Mouse (Mus musculus) midbrain, embryonic 14.5 days (tissue): ENCODE results near the gene Ccna1. TPM values are rescaled to one million over a fixed set of nuclear protein-coding genes. Genes with fewer than 3 reads are reported as not detected.

Experiments
- ATAC-seq: fragments of 200-750 bp; cut with Nextera tagmentation; 2 replicates; pipeline ENCODE4 v1.8.0; 2017; ENCODE audit warnings: moderate number of reproducible peaks, moderate library complexity; ENCODE audit not compliant: low FRiP score, low TSS enrichment
- DNase-seq: peaks from one replicate; pipeline ENCODE4 v3.0.0-alpha.2; 2015
- H3K27ac ChIP-seq: fragments of 300-500 bp; sonication (generic); replicated peaks from 2 replicates; pipeline ENCODE4 v1.5.1; 2014; ENCODE audit warnings: mild to moderate bottlenecking, low read depth, low read length, moderate library complexity
- H3K27me3 ChIP-seq: fragments of 300-500 bp; sonication (generic); 2 replicates; pipeline ENCODE4 v1.6.1; 2014; ENCODE audit warnings: low read length, control low read depth, mixed read lengths; ENCODE audit not compliant: control insufficient read depth, insufficient read depth
- H3K36me3 ChIP-seq: fragments of 300-500 bp; sonication (generic); 2 replicates; pipeline ENCODE4 v1.6.1; 2014; ENCODE audit warnings: low read length, control low read depth; ENCODE audit not compliant: control insufficient read depth, insufficient read depth
- H3K4me1 ChIP-seq: fragments of 300-500 bp; sonication (generic); 2 replicates; pipeline ENCODE4 v1.6.1; 2014; ENCODE audit warnings: mild to moderate bottlenecking, antibody characterized with exemption, low read length, control low read depth; ENCODE audit not compliant: control insufficient read depth, insufficient read depth
- H3K4me2 ChIP-seq: fragments of 300-500 bp; sonication (generic); 2 replicates; pipeline ENCODE4 v1.6.1; 2014; ENCODE audit warnings: mild to moderate bottlenecking, low read length, moderate library complexity
- H3K4me3 ChIP-seq: fragments of 300-500 bp; sonication (generic); replicated peaks from 2 replicates; pipeline ENCODE4 v1.5.1; 2014; ENCODE audit warnings: low read depth, low read length
- H3K9ac ChIP-seq: fragments of 300-500 bp; sonication (generic); replicated peaks from 2 replicates; pipeline ENCODE4 v1.6.1; 2014; ENCODE audit warnings: mild to moderate bottlenecking, low read length, moderate library complexity
- H3K9me3 ChIP-seq: fragments of 300-500 bp; sonication (generic); 2 replicates; pipeline ENCODE4 v1.6.1; 2016; ENCODE audit warnings: low read length, control low read depth, mixed read lengths; ENCODE audit not compliant: control insufficient read depth
- WGBS: fragments of 180-500 bp; shearing (Covaris S2); extraction: QIAGEN DNeasy Blood & Tissue Kit; methylation state at CpG from one replicate; pipeline ENCODE4 v1.1.7; 2014; 5-methylcytosine and 5-hydroxymethylcytosine counted together
- polyA plus RNA-seq: library from polyadenylated mRNA; unstranded; fragments of >200 nt; fragmentation: Nextera tagmentation; extraction: Ambion mirVana; gene quantifications from 2 replicates; pipeline ENCODE4 v1.2.1, GENCODE M21; 2014

Ccna1 gene
- polyA plus RNA-seq, 1 experiment from 2014 or later: 2.2 TPM

DNA sequence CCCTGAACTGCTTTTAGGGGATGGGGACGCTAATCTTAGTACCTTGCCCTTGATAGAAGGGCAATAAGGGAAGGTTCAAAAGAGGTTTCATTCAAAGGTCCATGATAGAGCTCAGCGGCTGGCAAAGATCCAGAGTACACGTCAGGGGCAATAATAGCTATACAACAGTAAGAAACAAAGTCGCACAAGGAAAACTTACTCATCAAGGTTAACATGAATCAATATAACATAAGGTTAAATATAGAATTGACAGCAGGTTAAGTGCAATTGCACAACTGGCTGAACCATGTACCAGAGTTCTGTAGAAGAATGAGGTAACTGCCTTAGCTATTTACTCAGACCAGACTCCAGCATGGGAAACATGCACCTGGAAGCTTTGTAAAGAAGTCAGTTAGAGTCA lies 34.0 kb upstream of the Ccna1 start:
- Histone ChIP-seq H3K27me3 (no peaks in the 10 kb centered on the region), H3K27ac (no peak overlapping the region), H3K4me2 (no peak overlapping the region), H3K4me3 (no peak overlapping the region), H3K36me3 (no peaks in the 10 kb centered on the region), H3K4me1 (no peaks in the 10 kb centered on the region), H3K9me3 (no peaks in the 10 kb centered on the region), H3K9ac (no peak overlapping the region)
- ATAC-seq (no peak), DNase-seq (no peak)
- 78% methylated on average over 4 of the region's 4 CpGs for WGBS

DNA sequence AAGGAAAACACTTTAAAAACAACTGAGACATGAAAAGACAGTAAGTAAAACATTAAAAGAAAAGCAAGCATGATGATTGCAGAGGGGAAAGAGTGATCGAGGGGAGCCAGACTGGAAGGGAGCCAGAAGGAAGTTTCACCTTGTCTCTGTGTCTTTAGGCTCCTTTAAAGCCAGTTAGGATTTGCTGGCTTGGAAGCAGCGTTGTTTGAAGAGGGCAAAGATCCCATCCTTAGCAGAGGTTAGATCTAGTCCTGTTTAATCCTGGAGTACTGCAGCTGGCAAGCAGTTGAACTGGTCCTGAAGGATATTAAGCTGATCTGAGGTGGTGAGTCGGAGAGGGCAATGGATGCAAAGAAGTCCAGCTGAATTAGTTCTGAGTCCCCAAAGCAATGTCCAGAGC lies 33.5 kb upstream of the Ccna1 start:
- ATAC-seq: no peak
- Histone ChIP-seq H3K4me2 (no peak overlapping the region), H3K27me3 (no peaks in the 10 kb centered on the region), H3K9ac (no peak overlapping the region), H3K9me3 (no peaks in the 10 kb centered on the region), H3K4me3 (no peak overlapping the region), H3K27ac (no peak overlapping the region), H3K4me1 (no peaks in the 10 kb centered on the region), H3K36me3 (no peaks in the 10 kb centered on the region)
- 76% methylated on average over 3 of the region's 3 CpGs for WGBS
- DNase-seq: no peak

DNA sequence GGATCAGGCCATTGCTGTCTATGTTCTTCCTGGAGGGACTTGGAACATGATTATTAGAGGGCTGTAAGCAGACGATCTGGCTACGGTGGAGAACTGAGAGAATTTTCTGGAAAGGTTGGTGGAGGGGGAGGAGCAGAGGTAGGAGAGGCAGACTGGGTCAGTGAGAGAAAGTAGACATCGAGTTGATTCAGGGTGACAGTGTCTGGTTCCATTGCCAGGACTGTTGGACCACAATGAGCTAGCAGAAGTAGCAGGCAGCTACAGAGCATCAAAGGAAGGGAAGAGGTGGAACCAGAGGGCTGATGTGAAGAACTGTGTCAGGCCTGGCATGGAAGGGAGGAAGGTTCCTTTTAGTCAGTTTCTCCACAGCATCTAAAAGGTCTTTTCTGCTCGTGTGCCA lies 33.1 kb upstream of the Ccna1 start:
- WGBS: 70% methylated on average over 4 of the region's 4 CpGs

DNA sequence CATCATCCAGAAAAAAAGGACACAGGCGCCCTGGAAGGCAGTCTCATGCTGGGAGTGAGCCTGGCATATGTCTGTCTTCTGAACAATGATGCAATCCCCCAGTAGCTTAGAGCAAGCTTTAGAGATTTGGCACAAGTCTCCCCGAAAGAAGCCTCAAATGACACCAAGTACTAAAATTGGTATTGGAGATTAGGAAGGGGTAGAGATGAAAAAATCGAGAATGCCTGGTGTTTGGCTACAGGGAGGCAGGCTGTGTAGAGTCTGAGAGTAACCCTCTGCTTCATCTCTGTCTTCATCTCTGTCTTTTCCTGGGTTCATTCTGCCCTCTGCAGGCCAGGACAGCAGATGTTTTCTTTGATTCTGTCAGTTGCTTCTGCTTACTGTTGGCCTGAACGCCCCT lies 32.1 kb upstream of the Ccna1 start:
- no peaks in the 10 kb centered on the region for H3K9me3 ChIP-seq
- no peak overlapping the region for H3K27ac ChIP-seq
- no peaks in the 10 kb centered on the region for H3K27me3 ChIP-seq
- ATAC-seq (no peak), DNase-seq (peak; percentile 34)
- H3K4me1 ChIP-seq: no peaks in the 10 kb centered on the region; the same call in 1 of the 2 replicates
- no peak overlapping the region for H3K4me2 ChIP-seq
- H3K4me3 ChIP-seq: no peak overlapping the region
- 61% methylated on average over 4 of the region's 4 CpGs for WGBS
- H3K36me3 ChIP-seq: no peaks in the 10 kb centered on the region
- no peak overlapping the region for H3K9ac ChIP-seq

More for the DNA sequence above, 33.1 kb upstream of the Ccna1 start:
- no peak overlapping the region for H3K4me2 ChIP-seq
- H3K27me3 ChIP-seq: no peaks in the 10 kb centered on the region
- H3K9me3 ChIP-seq: no peaks in the 10 kb centered on the region
- no peaks in the 10 kb centered on the region for H3K36me3 ChIP-seq
- H3K9ac ChIP-seq: no peak overlapping the region
- DNase-seq (no peak), ATAC-seq (no peak)
- H3K4me3 ChIP-seq: no peak overlapping the region
- H3K4me1 ChIP-seq: no peaks in the 10 kb centered on the region; the same call in 1 of the 2 replicates
- H3K27ac ChIP-seq: no peak overlapping the region

DNA sequence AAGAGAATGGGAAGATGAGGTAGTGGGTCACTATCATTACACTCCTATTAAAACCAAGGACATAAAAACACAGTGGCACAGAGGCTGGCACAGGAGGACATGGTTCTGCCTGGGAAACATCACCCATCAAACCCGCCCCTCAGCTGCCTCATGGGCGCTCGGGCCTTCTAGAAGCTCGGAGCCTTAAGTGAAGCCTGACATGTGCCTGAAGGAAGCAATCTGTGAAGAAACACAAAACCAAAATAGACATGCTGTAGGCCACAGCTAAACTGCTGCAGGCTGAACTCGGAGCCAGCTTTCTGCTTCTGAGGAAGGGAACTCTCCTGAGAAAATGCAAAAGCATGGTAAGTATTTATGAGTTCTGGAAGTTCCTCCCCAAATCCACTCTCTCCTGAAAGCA lies 31.6 kb upstream of the Ccna1 start:
- Histone ChIP-seq H3K4me1 (no peaks in the 10 kb centered on the region; the same call in 1 of the 2 replicates), H3K9ac (no peak overlapping the region), H3K4me3 (no peak overlapping the region), H3K36me3 (no peaks in the 10 kb centered on the region), H3K4me2 (no peak overlapping the region), H3K27me3 (no peaks in the 10 kb centered on the region), H3K9me3 (no peaks in the 10 kb centered on the region), H3K27ac (no peak overlapping the region)
- ATAC-seq (no peak), DNase-seq (no peak)
- WGBS: 92% methylated on average over 5 of the region's 5 CpGs

DNA sequence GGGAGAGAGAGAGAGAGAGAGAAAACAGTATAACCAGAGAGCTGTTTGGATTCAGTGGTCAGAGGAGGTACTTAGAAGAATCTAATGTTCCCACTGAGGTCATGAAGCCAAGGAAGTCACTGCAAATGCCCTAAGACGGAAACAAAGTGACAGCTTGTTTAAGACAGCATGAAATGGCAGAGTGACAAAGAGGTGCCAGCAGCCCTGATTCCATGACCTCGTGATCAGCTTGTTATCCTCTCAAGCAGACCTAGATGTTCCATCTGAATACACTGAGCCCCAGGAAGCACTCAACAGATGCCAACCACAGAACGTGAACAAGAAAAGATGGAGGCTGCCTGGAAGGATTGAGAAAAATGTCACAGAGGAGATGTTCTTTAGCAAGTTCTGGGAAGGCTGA lies 30.4 kb upstream of the Ccna1 start:
- H3K4me2 ChIP-seq: no peak overlapping the region
- ATAC-seq (no peak), DNase-seq (no peak)
- H3K27ac ChIP-seq: no peak overlapping the region
- no peaks in the 10 kb centered on the region for H3K36me3 ChIP-seq
- H3K4me1 ChIP-seq: no peaks in the 10 kb centered on the region; the same call in 1 of the 2 replicates
- no peak overlapping the region for H3K4me3 ChIP-seq
- H3K9me3 ChIP-seq: no peaks in the 10 kb centered on the region
- no peak overlapping the region for H3K9ac ChIP-seq
- 40% methylated on average over 3 of the region's 3 CpGs for WGBS
- H3K27me3 ChIP-seq: no peaks in the 10 kb centered on the region

DNA sequence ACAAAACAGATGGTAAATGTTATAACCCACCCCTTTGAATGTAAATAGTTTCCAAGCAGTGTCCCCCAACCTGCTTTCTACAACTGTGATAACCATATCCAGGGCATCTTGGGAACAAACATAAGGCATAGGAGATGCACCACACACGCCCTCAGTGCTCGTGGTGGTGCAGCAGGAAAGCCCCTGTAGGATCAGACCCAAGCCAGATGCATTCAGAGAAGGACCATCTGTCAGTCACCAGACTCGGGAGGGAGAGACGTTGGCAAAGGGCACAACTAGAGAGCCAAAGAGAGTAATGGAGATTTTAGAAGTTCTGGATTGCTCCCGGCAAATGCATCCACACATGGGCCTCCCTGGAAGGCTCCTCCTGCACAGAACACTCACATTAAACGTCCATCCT lies 29.5 kb upstream of the Ccna1 start:
- Histone ChIP-seq H3K4me2 (no peak overlapping the region), H3K4me1 (no peaks in the 10 kb centered on the region; the same call in 1 of the 2 replicates), H3K9me3 (no peaks in the 10 kb centered on the region), H3K27me3 (no peaks in the 10 kb centered on the region), H3K27ac (no peak overlapping the region), H3K4me3 (no peak overlapping the region), H3K9ac (no peak overlapping the region), H3K36me3 (no peaks in the 10 kb centered on the region)
- WGBS: 46% methylated on average over 6 of the region's 6 CpGs
- ATAC-seq (no peak), DNase-seq (no peak)

DNA sequence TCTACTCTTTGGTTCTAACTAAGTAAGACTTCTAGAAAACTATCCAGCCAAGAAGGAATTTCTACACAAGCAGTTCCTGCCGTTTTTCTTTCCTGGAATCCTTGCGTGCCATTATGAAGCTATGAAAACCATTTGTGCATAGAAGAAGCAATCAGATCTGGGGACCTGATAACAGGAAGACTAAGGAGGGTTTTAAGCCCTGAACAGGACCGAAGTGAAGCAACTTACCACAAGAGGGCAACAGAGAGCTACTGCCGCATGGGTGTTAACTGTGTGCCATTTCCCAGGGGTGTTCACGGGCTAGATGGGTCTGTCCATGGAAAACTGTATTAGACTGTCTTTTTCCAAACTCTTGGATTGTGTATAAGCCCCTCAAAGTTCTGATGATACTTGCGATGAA lies 24.8 kb upstream of the Ccna1 start:
- Histone ChIP-seq H3K27me3 (no peaks in the 10 kb centered on the region), H3K9ac (no peak overlapping the region), H3K4me1 (peaks cover 4% of the 10 kb centered on the region), H3K36me3 (no peaks in the 10 kb centered on the region), H3K4me3 (no peak overlapping the region), H3K9me3 (no peaks in the 10 kb centered on the region), H3K27ac (no peak overlapping the region), H3K4me2 (no peak overlapping the region)
- ATAC-seq (peak; percentile 69), DNase-seq (peak; percentile 86)
- 14% methylated on average over 6 of the region's 6 CpGs for WGBS

DNA sequence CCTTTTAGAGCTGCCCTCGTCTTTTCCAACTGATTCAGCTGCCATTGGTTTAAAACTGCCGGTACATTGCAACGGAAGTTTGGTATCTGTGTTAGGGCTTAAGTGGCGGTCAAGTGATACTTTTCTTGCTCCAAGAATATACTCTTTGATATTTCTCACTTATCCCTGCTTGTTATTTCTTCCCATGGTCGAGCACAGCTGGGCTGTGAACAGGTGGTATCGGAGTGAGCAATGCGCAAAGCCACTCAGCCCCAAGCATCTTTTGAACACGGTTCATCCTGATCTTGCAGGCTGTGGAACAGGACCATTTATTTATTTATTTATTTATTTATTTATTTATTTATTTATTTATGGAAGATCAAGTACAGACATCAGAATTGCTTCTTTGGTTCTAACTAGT lies 24.3 kb upstream of the Ccna1 start:
- WGBS: 87% methylated on average over 8 of the region's 8 CpGs
- Histone ChIP-seq H3K9me3 (no peaks in the 10 kb centered on the region), H3K4me2 (no peak overlapping the region), H3K4me3 (no peak overlapping the region), H3K9ac (no peak overlapping the region), H3K36me3 (no peaks in the 10 kb centered on the region), H3K4me1 (peaks cover 4% of the 10 kb centered on the region), H3K27ac (no peak overlapping the region), H3K27me3 (no peaks in the 10 kb centered on the region)
- DNase-seq (no peak), ATAC-seq (no peak)
